Mouse (Mus musculus): ENCODE measurements around the gene Rap1b. TPM values are rescaled to one million over a fixed set of nuclear protein-coding genes. Genes with fewer than 3 reads are reported as not detected.

Gene Rap1b
- polyA plus RNA-seq, 1 experiment from 2014 or later, result 170 TPM

- Histone ChIP-seq H3K4me1 (no peaks in the 10 kb centered on the region), H3K9me3 (replicated peaks) (no peaks in the 10 kb centered on the region), H3K36me3 (peaks cover 81% of the 10 kb centered on the region), H3K27me3 (no peaks in the 10 kb centered on the region), H3K27ac (replicated peaks) (no peak overlapping the region), H3K4me3 (replicated peaks) (no peak overlapping the region), H3K4me2 (replicated peaks) (no peak overlapping the region), H3K9ac (no peak overlapping the region)
- ATAC-seq (ENCODE audit: insufficient number of reproducible peaks, low FRiP score, low TSS enrichment, low read depth), result no peak; the same call in 1 of the 2 replicates
- WGBS, result 92% methylated on average over 12 of the region's 12 CpGs
These were observed 69.3 kb downstream of the Rap1b start for GRCm38 (mm10) chr10:117776281-117777102.

- no peak overlapping the region for H3K4me2 ChIP-seq (replicated peaks)
- no peaks in the 10 kb centered on the region for H3K4me1 ChIP-seq
- H3K27ac ChIP-seq (replicated peaks), result no peak overlapping the region
- H3K36me3 ChIP-seq, result peaks cover 82% of the 10 kb centered on the region
- 86% methylated on average over 6 of the region's 6 CpGs for WGBS
- H3K9me3 ChIP-seq (replicated peaks), result no peaks in the 10 kb centered on the region
- ATAC-seq (ENCODE audit: insufficient number of reproducible peaks, low FRiP score, low TSS enrichment, low read depth), result no peak
- no peaks in the 10 kb centered on the region for H3K27me3 ChIP-seq
- H3K9ac ChIP-seq, result no peak overlapping the region
- no peak overlapping the region for H3K4me3 ChIP-seq (replicated peaks)
These were observed 70.3 kb downstream of the Rap1b start for GRCm38 (mm10) chr10:117775401-117776144.

- WGBS, result 97% methylated on average over 1 of the region's 1 CpGs
- H3K9ac ChIP-seq, result no peak overlapping the region
- no peak overlapping the region for H3K4me2 ChIP-seq (replicated peaks)
- H3K27me3 ChIP-seq, result no peaks in the 10 kb centered on the region
- peaks cover 85% of the 10 kb centered on the region for H3K36me3 ChIP-seq
- H3K4me3 ChIP-seq (replicated peaks), result no peak overlapping the region
- no peaks in the 10 kb centered on the region for H3K4me1 ChIP-seq
- H3K9me3 ChIP-seq (replicated peaks), result no peaks in the 10 kb centered on the region
- ATAC-seq (ENCODE audit: insufficient number of reproducible peaks, low FRiP score, low TSS enrichment, low read depth), result no peak
- no peak overlapping the region for H3K27ac ChIP-seq (replicated peaks)
These were observed 71.1 kb downstream of the Rap1b start for GRCm38 (mm10) chr10:117774817-117775120.

- Histone ChIP-seq H3K27me3 (no peaks in the 10 kb centered on the region), H3K4me3 (replicated peaks) (no peak overlapping the region), H3K4me1 (no peaks in the 10 kb centered on the region), H3K9me3 (replicated peaks) (no peaks in the 10 kb centered on the region), H3K36me3 (peaks cover 89% of the 10 kb centered on the region), H3K4me2 (replicated peaks) (no peak overlapping the region), H3K9ac (no peak overlapping the region), H3K27ac (replicated peaks) (no peak overlapping the region)
- no peak for ATAC-seq (ENCODE audit: insufficient number of reproducible peaks, low FRiP score, low TSS enrichment, low read depth)
- WGBS, result 94% methylated on average over 22 of the region's 22 CpGs
These were observed 71.6 kb downstream of the Rap1b start for GRCm38 (mm10) chr10:117774011-117774816.

DNA sequence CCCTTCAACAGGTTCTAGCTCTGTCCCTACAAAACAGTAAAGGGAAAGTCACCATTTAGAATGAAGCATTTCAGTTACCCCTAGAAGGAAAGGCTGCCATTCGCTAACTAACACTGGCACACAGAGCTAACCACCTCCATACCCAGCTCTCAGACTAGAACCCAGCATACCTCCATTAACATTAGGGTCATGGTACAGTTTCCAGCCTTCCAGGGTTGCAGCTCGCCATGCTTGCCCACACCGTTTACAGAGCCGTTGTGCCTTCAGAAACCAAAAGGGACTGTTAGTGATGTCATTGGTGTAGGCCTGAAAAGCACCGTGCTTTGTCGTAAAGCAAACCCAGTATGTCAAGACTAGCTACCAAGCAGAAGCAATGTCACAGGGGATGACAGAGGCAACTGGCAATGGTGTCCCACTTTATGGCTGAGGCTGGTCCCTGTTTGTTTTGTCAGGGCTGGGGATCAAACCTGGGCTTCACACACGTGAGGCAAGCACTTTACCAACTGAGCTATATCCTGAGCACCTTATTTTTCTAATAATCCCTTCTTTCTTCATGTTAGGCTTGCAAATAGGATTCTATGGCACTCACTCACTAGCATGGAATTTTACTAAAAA lies 72.6 kb downstream of the Rap1b start:
- H3K36me3 ChIP-seq, result peaks cover 84% of the 10 kb centered on the region
- no peak overlapping the region for H3K4me3 ChIP-seq (replicated peaks)
- WGBS, result 92% methylated on average over 7 of the region's 7 CpGs
- no peaks in the 10 kb centered on the region for H3K27me3 ChIP-seq
- H3K27ac ChIP-seq (replicated peaks), result no peak overlapping the region
- ATAC-seq (ENCODE audit: insufficient number of reproducible peaks, low FRiP score, low TSS enrichment, low read depth), result no peak
- H3K4me1 ChIP-seq, result no peaks in the 10 kb centered on the region
- no peak overlapping the region for H3K4me2 ChIP-seq (replicated peaks)
- H3K9ac ChIP-seq, result no peak overlapping the region
- H3K9me3 ChIP-seq (replicated peaks), result no peaks in the 10 kb centered on the region

- peaks cover 86% of the 10 kb centered on the region for H3K36me3 ChIP-seq
- WGBS, result 89% methylated on average over 17 of the region's 17 CpGs
- H3K4me3 ChIP-seq (replicated peaks), result no peak overlapping the region
- H3K27ac ChIP-seq (replicated peaks), result no peak overlapping the region
- H3K27me3 ChIP-seq, result no peaks in the 10 kb centered on the region
- H3K4me2 ChIP-seq (replicated peaks), result no peak overlapping the region
- H3K9ac ChIP-seq, result no peak overlapping the region
- no peaks in the 10 kb centered on the region for H3K4me1 ChIP-seq
- no peak for ATAC-seq (ENCODE audit: insufficient number of reproducible peaks, low FRiP score, low TSS enrichment, low read depth)
- no peaks in the 10 kb centered on the region for H3K9me3 ChIP-seq (replicated peaks)
These were observed 73.3 kb downstream of the Rap1b start for GRCm38 (mm10) chr10:117772364-117773105.

GRCm38 (mm10) chr10:117771131-117771510 lies 74.7 kb downstream of the Rap1b start:
- Histone ChIP-seq H3K27ac (replicated peaks) (no peak overlapping the region), H3K4me3 (replicated peaks) (no peak overlapping the region), H3K9me3 (replicated peaks) (no peaks in the 10 kb centered on the region), H3K4me2 (replicated peaks) (no peak overlapping the region), H3K4me1 (no peaks in the 10 kb centered on the region), H3K36me3 (peaks cover 84% of the 10 kb centered on the region), H3K27me3 (no peaks in the 10 kb centered on the region), H3K9ac (no peak overlapping the region)
- 95% methylated on average over 10 of the region's 10 CpGs for WGBS
- ATAC-seq (ENCODE audit: insufficient number of reproducible peaks, low FRiP score, low TSS enrichment, low read depth), result no peak

GRCm38 (mm10) chr10:117770286-117771130 lies 75.3 kb downstream of the Rap1b start:
- no peak for ATAC-seq (ENCODE audit: insufficient number of reproducible peaks, low FRiP score, low TSS enrichment, low read depth)
- Histone ChIP-seq H3K9ac (no peak overlapping the region), H3K4me3 (replicated peaks) (no peak overlapping the region), H3K27me3 (no peaks in the 10 kb centered on the region), H3K4me1 (no peaks in the 10 kb centered on the region), H3K9me3 (replicated peaks) (no peaks in the 10 kb centered on the region), H3K4me2 (replicated peaks) (no peak overlapping the region), H3K27ac (replicated peaks) (no peak overlapping the region), H3K36me3 (peaks cover 85% of the 10 kb centered on the region)
- WGBS, result 86% methylated on average over 18 of the region's 18 CpGs

DNA sequence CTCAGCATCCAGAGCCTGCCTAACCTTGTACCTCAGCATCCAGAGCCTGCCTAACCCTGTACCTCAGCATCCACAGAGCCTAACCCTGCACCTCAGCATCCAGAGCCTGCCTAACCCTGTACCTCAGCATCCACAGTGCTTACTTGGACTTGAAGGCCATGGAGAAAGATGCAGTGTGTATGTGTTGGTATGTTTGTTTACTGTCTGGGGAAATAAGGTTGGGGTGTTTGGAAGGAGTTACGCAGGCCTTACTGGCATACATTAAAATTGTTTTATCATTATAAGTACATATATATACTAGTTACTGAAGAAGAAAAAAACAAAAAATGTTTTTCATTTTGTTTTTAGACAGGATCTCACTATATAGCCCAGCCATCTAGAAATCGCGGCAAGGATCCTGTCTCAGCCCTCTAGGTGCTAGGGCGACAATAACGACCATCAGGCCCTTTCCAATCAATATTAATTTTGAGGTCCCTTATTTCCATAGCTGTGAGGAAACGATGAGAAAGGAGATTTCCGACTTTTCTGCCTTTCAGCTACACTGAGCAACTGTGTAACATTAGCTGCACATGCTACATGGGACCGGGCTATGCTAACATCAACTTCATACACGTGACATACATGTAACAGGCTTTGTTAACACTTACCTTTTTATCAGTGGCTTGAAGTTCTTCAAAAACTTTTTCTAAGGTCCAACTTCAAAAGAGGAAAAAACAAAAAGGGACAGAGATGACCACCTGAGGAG lies 76.1 kb downstream of the Rap1b start:
- WGBS, result 94% methylated on average over 9 of the region's 9 CpGs
- peaks cover 86% of the 10 kb centered on the region for H3K36me3 ChIP-seq
- ATAC-seq (ENCODE audit: insufficient number of reproducible peaks, low FRiP score, low TSS enrichment, low read depth), result no peak

More for the DNA sequence above, 76.1 kb downstream of the Rap1b start:
- Histone ChIP-seq H3K4me3 (replicated peaks) (no peak overlapping the region), H3K4me1 (no peaks in the 10 kb centered on the region), H3K4me2 (replicated peaks) (no peak overlapping the region), H3K9ac (no peak overlapping the region), H3K27me3 (no peaks in the 10 kb centered on the region), H3K9me3 (replicated peaks) (no peaks in the 10 kb centered on the region), H3K27ac (replicated peaks) (no peak overlapping the region)
